Mouse (Mus musculus) neutrophil, adult 5-6 weeks (primary cell): ENCODE results near the gene Slc16a10. TPM values are rescaled to one million over a fixed set of nuclear protein-coding genes. Genes with fewer than 3 reads are reported as not detected.

Source experiments
- ATAC-seq: fragments of 151-379, 151-347 bp; 2 replicates; pipeline ENCODE4 v1.8.0; 2017; ENCODE audit warnings: mild to moderate bottlenecking, moderate TSS enrichment; ENCODE audit not compliant: insufficient number of reproducible peaks, poor library complexity, low FRiP score, severe bottlenecking; ENCODE audit errors: extremely low read depth
- total RNA-seq: library from RNA; stranded (forward); fragments of 200-1000 nt; gene quantifications from 2 replicates; pipeline ENCODE4 v1.2.3, GENCODE M21; 2017

Gene Slc16a10
- total RNA-seq, 1 experiment from 2014 or later, result 6.8 TPM

DNA sequence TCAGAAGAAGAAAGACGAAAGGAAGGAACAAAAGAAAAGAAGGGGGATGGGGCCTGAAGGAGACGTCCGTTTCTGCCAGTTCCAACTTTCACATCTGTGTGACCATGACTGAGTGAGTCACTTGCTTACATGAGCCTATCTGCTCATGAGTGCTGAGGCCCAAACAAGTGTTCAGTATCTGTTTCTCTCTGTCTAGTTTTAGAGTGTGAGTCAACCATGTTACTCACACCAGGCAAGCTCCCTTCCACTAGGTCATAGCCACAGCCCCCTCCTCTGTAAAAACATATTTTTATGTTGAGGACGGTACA is 10.4 kb upstream of the Slc16a10 start:
- no peak for ATAC-seq

DNA sequence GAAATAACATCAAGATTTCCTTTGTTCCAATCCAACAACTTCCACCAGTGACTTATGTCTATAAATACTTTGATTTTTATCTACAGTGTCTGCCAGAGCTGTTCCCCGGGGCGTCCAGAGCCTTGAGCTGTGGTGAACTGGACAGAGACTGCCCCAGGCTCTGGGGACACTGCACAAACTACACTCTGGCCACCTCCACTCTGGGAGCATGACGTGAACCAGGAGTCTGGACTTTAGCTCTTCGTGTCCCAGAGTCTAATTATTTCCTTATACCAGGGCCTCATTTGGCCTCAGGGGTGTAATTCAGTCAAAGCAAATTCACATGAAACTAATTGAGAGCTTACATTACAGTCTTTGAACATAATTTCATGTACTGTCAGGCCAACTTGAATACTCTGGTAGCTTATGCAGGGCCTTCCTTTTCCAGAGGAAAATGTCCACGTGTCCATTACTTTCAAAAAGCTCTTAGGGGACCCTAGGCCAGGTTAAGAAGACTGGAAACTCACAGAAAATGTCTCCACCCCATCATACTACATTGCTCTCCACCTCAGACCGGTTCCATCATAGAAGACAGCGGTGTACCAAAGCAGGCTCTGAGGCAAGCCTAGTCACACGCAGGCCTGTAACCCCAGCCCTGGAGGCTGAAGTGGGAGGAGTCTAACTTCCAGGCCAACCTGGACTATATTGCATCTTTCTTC is 9.9 kb upstream of the Slc16a10 start:
- no peak for ATAC-seq

DNA sequence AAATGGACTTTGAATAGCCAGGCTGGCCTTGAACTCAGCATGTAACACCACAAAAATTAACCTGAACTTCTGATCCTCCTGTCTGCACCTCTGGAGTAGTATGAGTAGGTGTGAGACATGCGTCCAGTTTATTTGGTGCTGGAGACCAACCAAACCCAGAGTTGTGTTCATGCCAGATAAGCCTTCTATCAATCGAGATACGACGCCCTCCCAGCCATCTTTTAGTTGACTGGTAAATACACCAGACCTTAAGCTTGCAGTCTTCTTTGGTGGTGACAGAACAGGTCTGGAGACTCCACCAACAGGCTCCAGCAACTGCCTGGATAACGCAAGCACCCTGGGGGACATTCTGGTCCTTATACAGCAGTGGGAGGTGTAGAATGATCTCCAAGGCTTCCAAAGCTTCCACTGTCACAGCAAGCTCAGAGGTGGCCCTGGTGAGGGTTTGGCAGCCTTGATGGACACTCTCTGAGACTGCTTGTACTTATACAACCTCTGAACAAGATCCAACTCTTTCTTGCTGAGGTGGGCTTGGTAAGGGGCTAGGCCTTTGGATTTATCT is 7.6 kb upstream of the Slc16a10 start:
- ATAC-seq, result no peak

DNA sequence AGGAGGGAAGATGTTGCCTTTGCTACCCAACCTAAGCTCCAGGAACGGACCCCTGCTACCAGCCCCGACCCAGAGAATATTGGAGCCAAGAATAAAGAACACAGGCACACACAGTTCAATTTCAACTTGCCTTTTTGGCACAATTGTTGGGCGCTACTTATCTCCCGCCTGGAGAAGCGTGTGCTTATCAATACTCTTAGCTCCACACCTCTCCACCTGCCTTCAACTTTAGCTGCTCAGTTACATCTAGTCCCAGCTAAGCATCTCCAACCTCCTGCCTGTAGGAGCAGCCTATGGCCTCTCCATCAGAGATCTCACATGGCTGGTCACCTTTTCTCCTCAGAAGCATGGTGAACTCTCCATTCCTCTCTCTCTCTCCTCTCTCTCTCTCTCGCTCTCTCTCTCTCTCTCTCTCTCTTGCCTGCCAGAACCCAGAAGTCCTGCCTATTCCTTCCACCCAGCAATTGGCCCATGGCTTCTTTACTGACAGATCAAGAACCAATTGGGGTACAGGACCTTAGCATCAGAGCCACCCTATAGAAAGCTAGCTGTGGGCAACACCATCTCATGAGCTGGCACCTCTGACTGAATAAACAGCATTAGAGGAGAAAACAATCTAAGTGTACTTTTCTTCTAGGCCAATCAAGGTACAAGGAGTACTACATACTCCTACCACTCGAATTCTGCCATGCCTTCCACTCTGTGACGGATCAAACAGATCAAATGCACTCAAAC is 5.4 kb upstream of the Slc16a10 start:
- no peak for ATAC-seq

DNA sequence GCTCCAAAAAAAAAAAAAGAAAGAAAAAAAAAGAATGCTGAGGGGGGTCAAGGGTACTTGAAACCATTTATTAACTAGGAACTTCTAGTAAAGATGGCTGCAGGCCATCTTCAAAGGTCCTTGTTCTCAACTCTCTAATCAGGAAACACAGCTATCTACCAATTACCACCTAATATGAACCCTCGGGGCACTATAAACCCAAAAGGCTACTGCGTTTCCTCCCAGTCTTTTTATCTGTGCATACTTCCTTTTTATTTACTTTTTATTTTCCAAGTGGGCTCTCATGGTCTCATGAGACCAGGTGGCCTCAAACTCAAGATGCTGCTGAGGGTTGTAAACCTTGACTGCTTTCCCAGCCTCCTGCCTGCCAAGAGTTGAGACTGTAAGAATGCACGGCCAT is 4.4 kb upstream of the Slc16a10 start:
- ATAC-seq, result no peak

DNA sequence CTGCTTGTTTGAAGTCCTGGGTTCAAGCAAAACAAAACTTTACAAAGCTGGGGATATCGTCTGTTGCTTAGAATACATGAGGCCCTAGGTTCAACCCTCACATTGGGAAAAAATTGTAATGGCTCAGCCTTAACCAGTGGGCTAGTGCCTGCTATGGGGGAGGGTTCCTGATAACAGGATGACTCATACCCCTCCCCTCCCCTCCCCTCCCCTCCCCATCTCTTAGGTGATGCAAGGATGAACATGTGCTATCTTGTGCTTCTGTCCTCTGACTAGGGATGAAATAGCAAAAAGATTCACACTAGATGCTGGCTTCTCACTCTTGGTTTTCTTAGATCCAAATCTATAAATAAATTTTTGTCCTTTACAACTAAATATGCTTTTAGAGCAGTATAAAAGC is 2.8 kb upstream of the Slc16a10 start:
- no peak for ATAC-seq

DNA sequence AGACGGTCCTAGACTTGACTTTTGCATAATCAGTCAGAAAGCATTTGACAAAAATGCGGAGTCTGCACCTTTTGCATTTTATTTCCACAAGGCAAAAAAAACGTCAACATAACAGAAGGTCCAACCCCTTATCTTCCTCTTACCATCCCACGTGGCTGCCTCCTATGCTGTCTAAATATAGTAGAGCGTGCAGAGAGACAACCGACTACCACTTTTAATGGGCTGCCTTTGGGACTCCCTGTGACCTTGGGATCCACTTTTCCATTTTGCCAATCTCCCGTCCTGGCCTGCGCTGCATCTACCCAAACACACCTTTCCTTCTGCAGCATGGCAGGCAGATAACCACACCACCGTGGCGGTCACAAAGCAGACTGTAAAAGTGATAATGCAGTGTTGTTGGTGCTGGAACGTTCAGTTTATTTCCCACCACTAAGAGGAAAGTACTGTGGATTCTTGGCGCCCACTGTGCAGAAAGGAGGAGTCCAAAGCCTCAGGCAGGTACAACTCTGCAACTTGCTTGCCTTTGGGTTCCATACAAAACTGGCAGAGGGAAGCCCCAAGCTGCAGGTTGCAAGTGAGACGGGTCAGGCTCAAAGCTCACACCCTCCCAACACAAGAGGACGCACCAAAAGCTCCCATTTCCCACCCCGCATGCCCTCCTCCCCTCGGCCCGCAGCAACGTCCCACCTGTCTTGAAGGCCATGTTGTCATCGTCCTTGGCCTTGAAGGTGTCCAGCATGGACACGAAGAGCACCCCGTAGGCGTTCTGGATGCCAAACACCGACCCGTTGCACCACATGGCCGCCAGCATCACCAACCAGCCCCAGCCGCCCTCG is 824 bp downstream of the Slc16a10 start:
- no peak for ATAC-seq

DNA sequence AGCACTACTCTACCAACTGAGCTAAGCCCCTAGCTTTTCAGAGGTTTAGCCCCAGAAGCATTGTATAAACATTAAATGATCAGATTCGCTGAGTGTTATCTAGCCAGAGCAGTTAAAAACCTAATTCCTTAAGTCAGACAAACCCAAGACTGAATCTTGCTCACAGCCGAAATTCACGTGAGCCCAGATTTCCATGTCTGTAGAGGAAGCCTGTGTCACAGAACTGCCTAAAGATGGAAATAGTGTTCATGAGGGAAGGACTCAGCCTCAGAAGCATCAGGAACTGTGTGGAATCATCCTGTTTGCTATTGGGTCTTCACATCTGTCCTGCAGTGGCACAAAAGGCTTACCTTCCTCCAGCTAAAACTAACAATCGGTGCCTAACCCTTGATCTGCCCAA is 2.4 kb downstream of the Slc16a10 start:
- ATAC-seq, result no peak

DNA sequence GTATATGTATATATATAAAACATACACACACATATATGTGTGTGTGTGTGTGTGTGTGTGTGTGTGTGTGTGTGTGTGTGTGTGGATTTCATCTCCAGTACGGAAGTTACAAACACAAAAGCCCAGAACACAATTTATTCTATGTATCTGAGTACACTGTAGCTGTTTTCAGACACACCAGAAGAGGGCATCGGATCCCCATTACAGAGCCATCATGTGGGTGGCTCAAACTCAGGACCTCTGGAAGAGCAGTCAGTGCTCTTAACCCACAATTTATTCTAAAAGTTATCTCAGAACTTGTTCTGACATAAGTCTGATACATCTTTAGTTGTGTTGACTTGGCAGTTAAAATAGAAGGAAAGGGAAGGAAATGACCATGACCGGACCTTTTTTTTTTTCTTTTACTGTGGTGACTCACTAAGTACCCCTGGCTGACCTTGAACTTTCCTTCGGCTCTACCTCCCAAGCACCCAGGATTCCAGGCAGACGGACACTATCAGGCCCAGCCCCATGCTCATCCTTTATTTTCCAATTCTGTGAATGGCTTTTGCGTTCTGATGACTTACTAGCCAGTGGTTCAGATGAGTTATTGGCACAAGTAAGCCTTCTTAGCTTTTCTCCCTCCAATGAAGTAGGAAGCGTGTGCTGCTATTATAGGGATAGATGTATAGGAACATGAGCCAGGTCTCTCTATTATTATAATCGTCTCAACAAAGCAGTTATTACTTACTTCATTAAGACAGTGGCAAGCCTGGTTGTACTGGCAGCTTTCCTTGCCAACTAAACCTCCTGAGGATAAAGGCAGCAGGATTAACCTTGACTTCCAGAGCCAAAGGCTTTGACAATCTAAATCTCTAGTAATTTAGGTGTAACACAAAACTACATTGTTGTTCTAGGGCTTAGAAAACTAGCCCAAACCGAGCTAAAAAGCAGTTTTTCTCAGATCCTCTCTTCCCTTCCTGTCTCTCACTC is 6.0 kb downstream of the Slc16a10 start:
- ATAC-seq, result no peak

DNA sequence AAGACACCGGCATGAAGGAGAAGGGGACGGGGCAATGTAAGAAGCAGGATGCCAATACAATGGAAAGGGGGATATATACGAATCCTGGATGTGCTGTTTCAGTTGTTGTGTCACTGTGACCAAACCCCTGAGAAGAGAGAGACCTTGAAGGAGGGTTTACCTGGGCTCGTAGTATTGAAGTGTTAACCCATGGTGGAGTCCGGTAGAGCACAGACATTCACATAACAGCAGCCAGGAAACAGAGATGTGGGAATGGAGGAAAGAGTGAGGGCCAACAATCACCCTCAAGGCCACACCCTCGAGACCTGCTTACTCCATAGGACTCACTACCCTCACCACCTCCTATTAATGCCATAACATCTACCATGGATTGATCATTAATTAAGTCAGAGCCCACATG is 7.2 kb downstream of the Slc16a10 start:
- no peak for ATAC-seq

DNA sequence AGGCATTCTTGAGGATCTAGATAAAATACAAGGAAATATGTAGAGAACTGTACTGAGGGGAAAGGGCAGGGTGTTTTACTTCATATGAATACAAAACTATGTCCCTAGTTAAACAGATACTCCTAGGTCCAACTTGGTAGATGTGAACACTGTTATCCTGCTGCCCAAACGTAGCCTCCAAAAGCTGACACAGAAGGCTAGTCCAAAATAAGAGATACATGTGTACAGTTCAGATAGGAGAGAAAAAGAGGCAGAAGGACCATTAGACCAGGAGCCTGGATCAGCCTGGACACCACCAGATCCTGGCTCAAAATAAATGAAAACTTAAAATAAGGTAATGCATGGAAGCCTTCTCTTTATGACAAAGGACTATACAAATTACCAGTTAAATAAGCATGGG is 8.4 kb downstream of the Slc16a10 start:
- ATAC-seq, result no peak

DNA sequence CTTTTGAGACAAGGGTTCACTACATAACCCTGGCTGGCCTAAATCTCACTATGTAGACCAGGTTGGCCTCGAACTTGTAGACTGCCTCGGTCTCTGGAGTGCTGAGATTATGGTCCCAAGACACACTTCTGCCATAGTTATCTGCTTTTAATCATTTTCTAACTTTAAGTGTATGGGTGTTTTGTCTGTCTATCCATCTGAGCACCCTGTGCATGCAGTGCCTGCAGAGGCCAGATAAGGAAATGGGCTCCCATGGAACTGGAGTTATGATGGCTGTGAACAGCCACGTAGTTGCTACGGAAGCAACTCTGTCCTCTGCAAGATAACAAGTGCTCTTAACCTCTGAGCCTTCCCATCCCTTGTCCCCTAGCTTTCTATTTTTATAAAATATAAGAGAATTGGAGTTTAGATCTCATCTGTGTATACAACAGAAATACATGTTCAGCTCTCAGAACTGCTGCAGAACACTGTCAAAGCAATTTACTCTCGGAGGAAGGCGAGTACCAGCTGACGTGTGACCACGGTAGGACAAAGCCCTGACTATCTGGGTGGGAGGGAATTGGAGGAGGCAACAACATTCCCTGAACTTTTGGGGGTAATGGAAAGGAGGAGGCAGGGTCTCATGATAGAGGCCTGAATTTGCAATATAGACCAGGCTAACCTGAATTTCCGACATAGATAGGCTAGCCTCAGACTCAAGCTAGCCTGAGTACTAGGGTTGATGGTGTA is 10.2 kb downstream of the Slc16a10 start:
- ATAC-seq, result no peak

DNA sequence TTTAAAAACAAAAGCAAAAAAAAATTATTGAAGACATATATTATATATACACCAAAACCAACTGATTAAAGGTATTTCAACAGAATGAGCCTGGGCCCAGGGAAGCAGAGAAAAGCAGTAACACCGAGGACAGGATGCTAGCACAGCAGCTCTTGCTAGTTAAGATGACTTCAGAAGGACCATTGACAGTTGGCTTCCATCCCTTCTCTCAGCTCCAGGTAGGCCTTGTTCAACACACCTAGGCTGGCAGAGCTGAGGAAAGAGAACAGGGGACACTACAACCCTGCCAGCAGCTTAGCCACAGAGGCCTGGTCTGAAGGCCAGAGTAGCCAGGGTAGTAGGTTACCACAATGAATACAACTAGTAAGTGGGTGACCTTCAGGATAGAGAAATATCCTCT is 11.9 kb downstream of the Slc16a10 start:
- no peak for ATAC-seq

DNA sequence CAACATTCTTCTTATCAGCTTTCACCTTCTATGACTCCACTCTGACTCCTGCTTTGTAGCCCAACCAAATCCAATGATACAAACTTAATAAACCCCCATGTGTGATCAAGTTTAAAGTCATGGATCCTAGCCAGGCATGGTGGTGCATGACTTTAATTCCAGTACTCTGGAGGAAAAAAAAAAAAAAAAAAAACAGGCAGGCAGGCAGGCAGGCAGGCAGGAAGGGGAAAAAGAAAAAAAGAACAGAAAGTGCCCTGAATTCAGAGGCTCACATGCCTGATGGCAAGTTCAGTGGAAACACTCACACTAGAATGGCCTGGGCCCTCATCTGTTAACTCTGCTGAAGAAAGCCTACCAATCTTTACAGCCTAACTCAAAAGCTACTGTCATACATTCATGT is 12.9 kb downstream of the Slc16a10 start:
- ATAC-seq, result no peak

DNA sequence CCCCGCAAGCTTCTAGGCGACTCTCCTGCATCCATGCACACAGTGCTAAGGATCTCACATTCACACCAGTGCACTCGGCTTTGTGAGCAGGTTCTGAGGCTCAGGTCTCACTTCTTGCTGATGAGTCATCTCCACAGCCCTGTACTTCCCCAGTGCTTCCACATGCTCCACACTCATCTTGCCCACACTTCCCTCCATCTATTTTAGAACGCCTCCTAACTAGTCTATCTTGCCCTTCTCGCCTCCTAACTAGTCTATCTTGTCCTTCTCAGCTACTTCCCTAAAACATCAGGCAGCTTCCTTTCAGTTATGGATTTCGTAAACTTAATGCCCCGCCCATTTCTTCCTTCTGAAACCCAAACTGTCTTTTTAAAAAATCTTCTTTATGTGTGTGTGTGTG is 13.6 kb downstream of the Slc16a10 start:
- peak; percentile 89 for ATAC-seq

DNA sequence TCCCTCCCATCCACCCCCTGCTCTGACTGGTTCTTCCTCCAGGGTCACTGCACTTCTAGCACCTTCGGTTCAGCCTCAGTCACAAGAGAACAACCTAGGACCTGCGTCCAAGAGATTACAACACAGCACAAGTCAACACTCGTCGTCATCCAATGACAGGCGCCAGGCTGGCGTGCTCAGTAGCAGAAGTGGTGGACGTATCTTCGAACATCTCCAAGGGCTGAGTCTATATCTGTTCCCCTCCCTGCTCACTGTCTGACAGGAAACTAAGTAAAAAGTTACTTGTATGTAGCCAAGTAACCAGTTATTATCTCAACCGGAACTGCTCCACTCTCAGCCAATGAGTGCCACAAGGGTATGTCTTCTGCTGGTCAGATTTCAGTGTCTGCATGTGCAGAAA is 16.9 kb downstream of the Slc16a10 start:
- ATAC-seq, result peak; percentile 71

DNA sequence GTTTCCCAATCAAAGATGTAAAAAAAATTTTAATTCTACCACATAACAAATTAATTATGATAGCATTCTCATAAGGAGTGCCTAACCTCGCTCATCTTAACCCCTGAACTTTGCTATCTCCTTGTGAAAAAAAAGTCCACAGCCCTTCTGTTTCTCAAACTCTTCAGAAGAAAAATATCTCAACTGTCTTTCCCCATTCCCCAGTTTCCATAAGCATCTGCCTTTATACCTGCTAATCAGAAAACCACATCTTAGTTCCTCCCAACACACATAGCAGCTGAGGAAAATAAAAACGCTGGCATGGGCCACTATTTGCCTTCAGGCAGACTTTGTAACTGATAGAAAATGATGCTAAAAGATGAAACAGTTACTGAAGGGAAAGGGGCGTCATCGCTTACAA is 17.5 kb downstream of the Slc16a10 start:
- ATAC-seq, result no peak

DNA sequence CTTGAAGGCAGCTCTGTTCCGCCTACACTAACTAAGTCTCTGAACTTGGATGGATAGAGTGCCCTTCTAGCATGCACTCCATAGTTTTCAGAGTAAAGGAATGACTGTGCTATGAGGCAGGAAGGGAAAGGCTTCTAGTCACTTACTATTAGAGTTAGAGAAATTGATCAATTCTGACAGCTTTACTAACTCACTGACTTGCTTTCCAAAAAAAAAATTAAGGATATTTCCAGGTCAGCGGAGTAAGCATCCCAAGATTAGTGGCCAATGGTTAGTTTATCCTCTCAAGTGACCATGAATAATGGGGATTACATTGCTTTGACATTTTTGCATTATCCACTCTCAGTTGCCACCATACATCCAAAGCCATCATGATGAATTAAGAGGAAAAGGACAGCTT is 18.0 kb downstream of the Slc16a10 start:
- ATAC-seq, result no peak
